Mouse (Mus musculus) colon, adult 2 months (tissue): ENCODE results near the gene Stfa3. TPM values are rescaled to one million over a fixed set of nuclear protein-coding genes. Genes with fewer than 3 reads are reported as not detected.

Experiments
- polyA plus RNA-seq: library from polyadenylated mRNA; depleted of rRNA; stranded (reverse); fragments of >200 nt; gene quantifications from 2 replicates; pipeline ENCODE4 v1.2.3, GENCODE M21; 2012; rRNA removed

Gene Stfa3
- not detected in 2 replicates for polyA plus RNA-seq

DNA sequence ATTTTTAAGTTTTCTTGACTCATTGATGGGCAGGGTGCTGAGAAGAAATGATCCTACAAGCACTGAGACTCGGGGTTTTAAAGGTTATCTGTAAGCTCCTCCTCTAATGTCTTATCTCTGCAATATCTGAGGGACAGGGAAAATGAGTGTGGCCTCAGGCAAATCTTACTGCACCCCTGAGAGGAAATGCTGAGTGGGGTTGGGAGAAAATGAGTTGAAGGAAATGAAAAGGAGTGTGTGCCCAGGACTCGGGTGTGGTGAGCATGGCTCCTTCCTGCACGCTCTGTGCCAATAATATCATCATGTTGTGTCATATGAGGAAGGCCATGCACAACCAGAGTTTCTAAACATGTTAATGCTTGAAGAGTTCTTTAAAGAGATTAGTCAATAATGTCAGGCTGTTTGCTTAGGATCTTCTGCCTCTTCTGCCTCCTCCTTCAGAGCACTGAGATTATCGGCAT is at the start of gene Stfa3:
TSS of gene Stfa3 (minus strand) at position 51 of the 461 bp plus-strand sequence.

DNA sequence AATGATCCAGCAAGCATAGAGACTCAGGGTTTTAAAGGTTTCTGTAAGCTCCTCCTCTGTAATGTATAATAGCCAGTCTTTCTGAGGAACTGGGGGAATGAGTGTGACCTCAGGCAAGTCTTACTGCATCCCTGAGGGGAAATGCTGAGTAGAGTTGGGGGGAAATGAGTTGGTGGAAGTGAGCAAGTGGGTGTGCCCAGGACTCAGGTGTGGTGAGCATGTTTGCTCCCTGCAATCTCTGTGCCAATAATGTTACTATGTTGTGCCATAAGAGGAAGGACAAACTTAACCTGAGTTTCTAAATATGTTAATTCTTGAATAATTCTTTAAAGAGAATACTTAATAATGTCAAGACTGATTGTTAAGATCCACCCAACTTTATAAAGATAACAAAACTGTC is 46.8 kb downstream of the Stfa3 start, which contains the start of gene Stfa2:
TSS of gene Stfa2 (minus strand) at position 101 of the 400 bp plus-strand sequence.

Other genes with a start within 250 kb of the Stfa3 start
- gene Gm5416, start 245.0 kb downstream of the Stfa3 start, polyA plus RNA-seq, result not detected in 2 replicates
- 0.28 TPM in 1 of 2 replicates, not detected in the other for gene 2010005H15Rik, start 233.9 kb downstream of the Stfa3 start, polyA plus RNA-seq
- gene Stfa1, start 178.4 kb downstream of the Stfa3 start, polyA plus RNA-seq, result not detected in 2 replicates
- gene BC117090, start 121.1 kb downstream of the Stfa3 start, polyA plus RNA-seq, result not detected in 2 replicates
- gene BC100530, start 87.6 kb downstream of the Stfa3 start, polyA plus RNA-seq, result not detected in 2 replicates
- not detected in 2 replicates for gene Stfa2, start 46.9 kb downstream of the Stfa3 start, polyA plus RNA-seq
- gene Casr, start 106.7 kb upstream of the Stfa3 start, polyA plus RNA-seq, result 0.07 and 0.10 TPM in 2 replicates
- 0.52 and 0.78 TPM in 2 replicates for gene Cd86, start 210.7 kb upstream of the Stfa3 start, polyA plus RNA-seq
- 175 and 200 TPM in 2 replicates for gene Ildr1, start 238.6 kb upstream of the Stfa3 start, polyA plus RNA-seq